Mouse (Mus musculus) layer of hippocampus, adult 8-10 months (tissue): Measurements from ENCODE around the gene Fez1. TPM values are rescaled to one million over a fixed set of nuclear protein-coding genes. Genes with fewer than 3 reads are reported as not detected.

ENCODE experiments used
- DNase-seq, 2 experiments: peaks; one replicate each; pipeline ENCODE4 v3.0.0; 2022; ENCODE audit warnings: low spot score in 2 of 2
- total RNA-seq, 4 experiments: library from RNA; stranded (reverse); gene quantifications; 2 replicates each; pipeline ENCODE4 v1.2.4; 2022

The Fez1 gene
- total RNA-seq, 4 experiments from 2014 or later = 259 to 276 (median 263) TPM

GRCm38 (mm10) chr9:36833043-36833881 is 11.6 kb downstream of the Fez1 start:
- DNase-seq = peak; percentile 52

GRCm38 (mm10) chr9:36833914-36834313 is 12.2 kb downstream of the Fez1 start:
- DNase-seq = no peak

- no peak for DNase-seq
Observed at GRCm38 (mm10) chr9:36846346-36846745, 24.7 kb downstream of the Fez1 start.

- DNase-seq = no peak
Observed at GRCm38 (mm10) chr9:36848661-36849060, 27.0 kb downstream of the Fez1 start.

- DNase-seq = peak; percentile 48 to 66
Observed at GRCm38 (mm10) chr9:36850091-36850490, 28.4 kb downstream of the Fez1 start.

- DNase-seq = no peak
Observed at GRCm38 (mm10) chr9:36852175-36852574, 30.5 kb downstream of the Fez1 start.

- DNase-seq = no peak
Observed at GRCm38 (mm10) chr9:36856351-36856750, 34.7 kb downstream of the Fez1 start.

GRCm38 (mm10) chr9:36857476-36858117 is 35.9 kb downstream of the Fez1 start:
- no peak for DNase-seq

- peak; percentile 57 for DNase-seq
Observed at GRCm38 (mm10) chr9:36858677-36859076, 37.0 kb downstream of the Fez1 start.

- no peak for DNase-seq
Observed at GRCm38 (mm10) chr9:36862576-36862975, 40.9 kb downstream of the Fez1 start.

GRCm38 (mm10) chr9:36863694-36864093 is 42.0 kb downstream of the Fez1 start:
- DNase-seq = no peak

- DNase-seq = peak in 1 of 2 experiments; percentile 47
Observed at GRCm38 (mm10) chr9:36864862-36865813, 43.5 kb downstream of the Fez1 start.

- DNase-seq = no peak
Observed at GRCm38 (mm10) chr9:36868662-36869061, 47.0 kb downstream of the Fez1 start.

- DNase-seq = no peak
Observed at GRCm38 (mm10) chr9:36870263-36870662, 48.6 kb downstream of the Fez1 start.

- no peak for DNase-seq
Observed at GRCm38 (mm10) chr9:36873796-36874195, 52.1 kb downstream of the Fez1 start.

- DNase-seq = no peak
Observed at GRCm38 (mm10) chr9:36876313-36876712, 54.6 kb downstream of the Fez1 start.

- DNase-seq = no peak
Observed at GRCm38 (mm10) chr9:36876787-36877186, 55.1 kb downstream of the Fez1 start.

- no peak for DNase-seq
Observed at GRCm38 (mm10) chr9:36881615-36882014, 60.0 kb downstream of the Fez1 start.

- DNase-seq = peak in 1 of 2 experiments; percentile 51
Observed at GRCm38 (mm10) chr9:36882034-36882745, 60.5 kb downstream of the Fez1 start.

- no peak for DNase-seq
Observed at GRCm38 (mm10) chr9:36883569-36883968, 61.9 kb downstream of the Fez1 start.

GRCm38 (mm10) chr9:36885237-36885636 is 63.6 kb downstream of the Fez1 start:
- DNase-seq = no peak
